Mouse (Mus musculus): ENCODE measurements around the gene Tmem132e.

DNA sequence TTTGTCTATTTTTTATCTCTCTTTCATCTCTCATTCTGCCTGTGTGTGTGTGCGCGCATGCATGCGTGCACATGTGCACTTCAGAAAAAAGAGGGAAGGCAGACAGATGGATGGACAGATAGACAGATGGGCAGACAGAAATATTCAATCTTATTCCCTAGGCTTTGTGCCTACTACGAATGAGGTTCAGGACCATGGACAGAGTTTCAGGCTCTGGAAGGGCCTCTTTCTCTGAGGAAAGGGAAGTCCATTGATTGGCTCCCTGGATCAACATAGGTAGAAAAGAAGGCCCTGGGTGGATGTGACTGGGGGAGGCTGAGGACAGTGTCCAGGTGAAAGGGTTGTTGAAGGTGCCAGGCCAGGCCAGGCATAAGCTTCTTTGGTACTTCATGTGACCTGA is 17.1 kb upstream of the Tmem132e start:
- TF ChIP-seq CTCF (IDR thresholded peaks at IDR 0.05; ENCODE audit: low read depth, low read length) (no peak), POLR2AphosphoS5 (IDR thresholded peaks at IDR 0.05; ENCODE audit: insufficient replicate concordance, low read depth, low read length) (no peak), GATA1 (IDR thresholded peaks at IDR 0.05; ENCODE audit: borderline replicate concordance, low read length) (no peak), TAL1 (conservative IDR thresholded peaks at IDR 0.05; ENCODE audit: low read depth, low read length) (no peak)
